Mouse (Mus musculus) ES-Bruce4 (cell line): ENCODE data around the gene Gpr45.

Experiments
- CTCF ChIP-seq: IDR thresholded peaks from one replicate; pipeline ENCODE4 v1.8.1; 2011; ENCODE audit warnings: low read depth, low read length
- POLR2A ChIP-seq: IDR thresholded peaks from one replicate; pipeline ENCODE4 v1.8.1; 2011; ENCODE audit warnings: low read length; ENCODE audit not compliant: insufficient read depth

GRCm38 (mm10) chr1:42907153-42907552, 45.5 kb upstream of the Gpr45 start:
- TF ChIP-seq CTCF (no peak), POLR2A (no peak)
